Mouse (Mus musculus) kidney, postnatal 0 days (tissue): ENCODE measurements around the gene Gbx2. TPM values are rescaled to one million over a fixed set of nuclear protein-coding genes. Genes with fewer than 3 reads are reported as not detected.
A peak's percentile ranks its signal among the peaks of the same experiment; 100 is the strongest.

ENCODE experiments used
- ATAC-seq: fragments of 200-750 bp; cut with Nextera tagmentation; replicated peaks from 2 replicates; pipeline ENCODE4 v1.8.0; 2017; ENCODE audit warnings: low read depth, moderate number of reproducible peaks, moderate TSS enrichment, moderate library complexity; ENCODE audit not compliant: low FRiP score
- DNase-seq: peaks from one replicate; pipeline ENCODE4 v3.0.0-alpha.2; 2016; ENCODE audit warnings: low spot score
- H3K27ac ChIP-seq: fragments of 300-500 bp; sonication (generic); 2 replicates; pipeline ENCODE4 v1.5.1; 2014; ENCODE audit warnings: mild to moderate bottlenecking
- H3K27me3 ChIP-seq: fragments of 300-500 bp; sonication (generic); 2 replicates; pipeline ENCODE4 v1.6.1; 2014; ENCODE audit warnings: low read length, mixed read lengths; ENCODE audit not compliant: insufficient read depth
- H3K36me3 ChIP-seq: fragments of 300-500 bp; sonication (generic); 2 replicates; pipeline ENCODE4 v1.6.1; 2014; ENCODE audit warnings: low read length, mixed read lengths; ENCODE audit not compliant: insufficient read depth
- H3K4me1 ChIP-seq: fragments of 300-500 bp; sonication (generic); replicated peaks from 2 replicates; pipeline ENCODE4 v1.6.1; 2014; ENCODE audit warnings: antibody characterized with exemption, low read length, mixed read lengths; ENCODE audit not compliant: insufficient read depth
- H3K4me2 ChIP-seq: fragments of 300-500 bp; sonication (generic); 2 replicates; pipeline ENCODE4 v1.6.1; 2014; ENCODE audit warnings: mild to moderate bottlenecking, low read length, moderate library complexity, mixed read lengths
- H3K4me3 ChIP-seq: fragments of 300-500 bp; sonication (generic); replicated peaks from 2 replicates; pipeline ENCODE4 v1.5.1; 2014; ENCODE audit warnings: low read depth, low read length
- H3K9ac ChIP-seq: fragments of 300-500 bp; sonication (generic); 2 replicates; pipeline ENCODE4 v1.6.1; 2014; ENCODE audit warnings: low read depth, low read length
- H3K9me3 ChIP-seq: fragments of 300-500 bp; sonication (generic); replicated peaks from 2 replicates; pipeline ENCODE4 v1.6.1; 2016; ENCODE audit warnings: low read length, inconsistent platforms, mixed read lengths
- CTCF ChIP-seq: IDR thresholded peaks from 2 replicates; pipeline ENCODE4 v1.5.1; 2016; ENCODE audit warnings: antibody characterized with exemption, low read depth, mild to moderate bottlenecking, moderate library complexity
- WGBS: fragments of 180-500 bp; shearing (Covaris S2); extraction: QIAGEN DNeasy Blood & Tissue Kit; methylation state at CpG from one replicate; pipeline ENCODE4 v1.1.7; 2014; 5-methylcytosine and 5-hydroxymethylcytosine counted together
- polyA plus RNA-seq: library from polyadenylated mRNA; unstranded; fragments of >200 nt; fragmentation: Nextera tagmentation; extraction: Ambion mirVana; gene quantifications from 2 replicates; pipeline ENCODE4 v1.2.1, GENCODE M21; 2015

The Gbx2 gene
- polyA plus RNA-seq, 1 experiment from 2014 or later: not detected

- Histone ChIP-seq H3K9me3 (no peaks in the 10 kb centered on the region), H3K4me2 (no peak overlapping the region), H3K4me3 (no peak overlapping the region), H3K9ac (no peak overlapping the region), H3K27me3 (peaks cover 60% of the 10 kb centered on the region), H3K27ac (no peak overlapping the region), H3K36me3 (no peaks in the 10 kb centered on the region), H3K4me1 (peaks cover 4% of the 10 kb centered on the region; the same call in 1 of the 2 replicates)
- TF ChIP-seq CTCF: peak; percentile 91
- WGBS: 3% methylated on average over 16 of the region's 16 CpGs
- DNase-seq (peak; percentile 85), ATAC-seq (no peak)
These were observed 12.2 kb upstream of the Gbx2 start for GRCm38 (mm10) chr1:89943202-89943601.

GRCm38 (mm10) chr1:89942395-89942976, 11.5 kb upstream of the Gbx2 start:
- no peak for DNase-seq
- H3K9ac ChIP-seq: no peak overlapping the region

DNA sequence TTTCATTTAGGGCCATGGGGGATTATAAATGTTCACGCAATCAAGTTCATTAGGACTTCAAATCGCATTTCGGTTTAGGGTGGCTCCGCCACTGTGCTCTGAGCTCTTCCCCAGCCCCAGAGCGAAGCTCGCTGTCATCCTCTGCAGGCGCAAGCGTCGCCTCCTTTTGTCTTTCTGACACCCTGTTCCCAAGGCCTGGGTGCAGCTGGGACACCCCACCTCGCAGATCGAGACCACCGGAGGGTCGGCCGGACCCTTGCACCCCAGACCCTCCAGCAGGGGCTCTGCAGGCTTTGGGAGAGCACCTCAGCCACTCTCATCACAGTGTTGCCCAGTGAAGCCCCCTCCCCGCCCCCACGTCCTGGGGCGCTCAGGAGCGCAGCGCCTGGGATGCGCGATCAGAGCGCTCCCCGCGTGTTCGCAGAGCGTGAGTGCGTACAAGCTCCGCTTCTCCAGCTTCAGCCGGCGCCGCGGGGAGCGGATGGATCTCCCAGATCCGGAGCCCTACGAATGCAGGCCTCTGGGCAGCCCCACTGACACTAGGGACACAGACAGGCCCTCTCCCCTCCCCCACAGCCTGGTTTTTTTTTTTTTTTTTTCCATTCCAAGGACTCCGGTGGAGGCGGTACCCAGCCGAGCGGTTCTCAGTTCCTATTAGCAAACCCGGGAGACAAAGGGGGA, 10.9 kb upstream of the Gbx2 start:
- 0 out of 2 replicates have a peak overlapping the region, but pooled peaks have one; percentile 8 for H3K4me3 ChIP-seq
- no peak for TF ChIP-seq CTCF
- H3K27ac ChIP-seq: no peak overlapping the region
- peak overlapping the region; percentile 40 for H3K4me2 ChIP-seq
- no peaks in the 10 kb centered on the region for H3K9me3 ChIP-seq
- no peak for DNase-seq
- H3K4me1 ChIP-seq: peaks cover 4% of the 10 kb centered on the region; the same call in 1 of the 2 replicates
- peaks cover 66% of the 10 kb centered on the region for H3K27me3 ChIP-seq
- ATAC-seq: no peak
- no peak overlapping the region for H3K9ac ChIP-seq
- no peaks in the 10 kb centered on the region for H3K36me3 ChIP-seq
- under 1% methylated on average over 40 of the region's 40 CpGs for WGBS

More at GRCm38 (mm10) chr1:89942395-89942976, 11.5 kb upstream of the Gbx2 start:
- peaks cover 4% of the 10 kb centered on the region; the same call in 1 of the 2 replicates for H3K4me1 ChIP-seq
- no peaks in the 10 kb centered on the region for H3K9me3 ChIP-seq
- no peak for TF ChIP-seq CTCF
- ATAC-seq: no peak
- WGBS: 4% methylated on average over 15 of the region's 15 CpGs
- H3K4me2 ChIP-seq: peak overlapping the region; percentile 40; the same call in 1 of the 2 replicates
- H3K27ac ChIP-seq: no peak overlapping the region
- 0 out of 2 replicates have a peak overlapping the region, but pooled peaks have one; percentile 8 for H3K4me3 ChIP-seq
- no peaks in the 10 kb centered on the region for H3K36me3 ChIP-seq
- H3K27me3 ChIP-seq: peaks cover 61% of the 10 kb centered on the region

- Histone ChIP-seq H3K27ac (no peak overlapping the region), H3K9me3 (no peaks in the 10 kb centered on the region), H3K27me3 (peaks cover 74% of the 10 kb centered on the region), H3K4me3 (no peak overlapping the region), H3K9ac (no peak overlapping the region), H3K4me1 (peaks cover 4% of the 10 kb centered on the region; the same call in 1 of the 2 replicates), H3K36me3 (no peaks in the 10 kb centered on the region), H3K4me2 (no peak overlapping the region)
- no peak for DNase-seq
- TF ChIP-seq CTCF: no peak
- ATAC-seq: no peak
- 15% methylated on average over 15 of the region's 15 CpGs for whole genome bisulfite sequencing
These were observed 10.1 kb upstream of the Gbx2 start for GRCm38 (mm10) chr1:89940961-89941524.

DNA sequence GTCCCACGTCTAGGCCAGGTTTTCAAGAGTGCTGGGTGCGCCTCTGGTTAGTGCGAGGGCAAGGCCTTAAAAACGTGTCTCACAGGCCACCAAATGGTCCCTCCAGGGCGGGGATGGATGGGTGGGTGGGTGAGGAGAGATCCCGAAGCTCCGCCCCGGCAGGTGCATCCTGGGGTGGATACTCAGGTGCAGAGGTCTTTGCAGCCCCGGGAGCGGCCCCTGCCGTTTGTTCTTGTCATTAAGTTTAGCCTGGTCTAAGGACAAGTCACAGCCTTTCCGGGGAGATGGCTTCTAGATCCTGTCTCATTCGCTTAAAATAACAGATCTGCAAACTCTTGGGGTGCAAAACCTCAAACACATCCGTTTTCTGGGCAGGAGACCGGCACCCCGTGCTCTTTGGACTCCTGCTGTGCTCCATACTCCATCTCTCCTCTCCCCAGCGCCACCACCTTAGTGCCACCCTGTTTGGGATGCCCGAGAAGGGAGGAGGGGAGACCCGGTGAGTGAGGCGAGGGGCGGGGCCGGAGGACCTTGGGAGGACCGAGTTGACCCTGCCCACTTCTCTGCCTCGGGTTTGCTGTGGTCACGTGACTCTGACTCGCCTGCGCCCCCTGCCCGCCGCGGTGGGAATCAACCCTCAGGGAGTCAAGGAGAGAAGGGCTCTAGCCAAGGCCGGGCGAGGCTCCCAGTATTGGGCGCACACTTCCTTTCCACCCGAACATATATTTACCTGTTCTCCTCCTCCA, 9.2 kb upstream of the Gbx2 start:
- DNase-seq (peak; percentile 83), ATAC-seq (peak; percentile 80)
- Histone ChIP-seq H3K27ac (no peak overlapping the region), H3K4me2 (peak overlapping the region; percentile 25), H3K4me1 (peaks cover 4% of the 10 kb centered on the region; the same call in 1 of the 2 replicates), H3K4me3 (no peak overlapping the region), H3K36me3 (no peaks in the 10 kb centered on the region), H3K27me3 (peaks cover 79% of the 10 kb centered on the region), H3K9me3 (no peaks in the 10 kb centered on the region), H3K9ac (no peak overlapping the region)
- TF ChIP-seq CTCF: peak; percentile 82
- WGBS: 4% methylated on average over 33 of the region's 34 CpGs

- no peak for ATAC-seq
- WGBS: 35% methylated on average over 16 of the region's 16 CpGs
These were observed 8.6 kb upstream of the Gbx2 start for GRCm38 (mm10) chr1:89939596-89939960.

More at GRCm38 (mm10) chr1:89939596-89939960, 8.6 kb upstream of the Gbx2 start:
- no peak overlapping the region for H3K27ac ChIP-seq
- DNase-seq: no peak
- no peak for TF ChIP-seq CTCF
- H3K9ac ChIP-seq: no peak overlapping the region
- no peak overlapping the region for H3K4me2 ChIP-seq
- peaks cover 4% of the 10 kb centered on the region; the same call in 1 of the 2 replicates for H3K4me1 ChIP-seq
- no peaks in the 10 kb centered on the region for H3K9me3 ChIP-seq
- H3K4me3 ChIP-seq: no peak overlapping the region
- H3K27me3 ChIP-seq: peaks cover 82% of the 10 kb centered on the region
- H3K36me3 ChIP-seq: no peaks in the 10 kb centered on the region
